In the genomic region with DNA sequence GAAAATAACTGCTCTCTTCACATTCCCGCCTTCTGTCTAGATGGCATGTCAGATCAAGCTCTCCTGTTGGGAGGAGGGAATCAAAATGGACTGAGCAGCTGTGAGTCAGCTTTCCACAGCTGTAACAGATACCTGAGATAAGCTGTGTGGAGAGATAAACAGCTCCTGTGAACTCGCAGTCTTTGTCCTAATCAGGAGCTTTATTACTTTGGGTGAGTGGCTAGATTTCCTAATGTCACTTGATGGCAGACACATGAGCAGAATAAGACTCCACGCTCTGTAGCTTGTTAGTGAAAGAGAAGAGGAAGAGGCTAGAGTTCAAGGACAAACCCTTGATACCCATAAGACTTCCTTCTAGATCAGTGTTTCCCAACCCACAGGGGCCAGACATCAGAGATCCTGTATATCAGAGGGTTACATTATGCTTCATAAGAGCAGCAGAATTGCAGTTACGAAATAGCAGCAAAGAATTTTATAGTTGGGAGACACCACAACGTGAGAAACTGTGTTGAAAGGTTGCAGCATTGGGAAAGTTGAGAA, we compare ENCODE assay signal across 21 mouse cellular contexts.
"Had no signal": no experiment of that assay in that cellular context is flagged by ENCODE, and none has a peak within 500 bp of the region (broad histone marks: within the 10 kb centered on the region; RNA-seq: fewer than 3 reads in every experiment).

No protein-coding gene starts in this region.

- H3K36me3 ChIP-seq: limb, embryonic 12.5 days; limb, embryonic 15.5 days; midbrain, embryonic 12.5 days; midbrain, embryonic 15.5 days; neural tube, embryonic 12.5 days; neural tube, embryonic 15.5 days had no signal

- DNase-seq: kidney, adult 2 months; kidney, postnatal 25 days; layer of hippocampus, postnatal 36 days; liver, postnatal 0 days; lung, embryonic 14.5 days; lung, postnatal 10 days; lung, postnatal 36 days; right cerebral cortex, postnatal 14 days; right cerebral cortex, postnatal 4 days; thymus, postnatal 25 days had no signal

- H3K27ac ChIP-seq: kidney, postnatal 0 days; left cerebral cortex, adult 2 months; limb, embryonic 12.5 days; limb, embryonic 15.5 days; liver, embryonic 14.5 days; midbrain, embryonic 12.5 days; midbrain, embryonic 15.5 days; neural tube, embryonic 12.5 days; neural tube, embryonic 15.5 days; stomach, postnatal 0 days had no signal

- H3K4me2 ChIP-seq: limb, embryonic 12.5 days; limb, embryonic 15.5 days; liver, embryonic 11.5 days; lung, embryonic 14.5 days; midbrain, embryonic 12.5 days; midbrain, embryonic 15.5 days; neural tube, embryonic 12.5 days; neural tube, embryonic 15.5 days had no signal

- H3K27me3 ChIP-seq: limb, embryonic 12.5 days; limb, embryonic 15.5 days; midbrain, embryonic 12.5 days; midbrain, embryonic 15.5 days; neural tube, embryonic 12.5 days; neural tube, embryonic 15.5 days had no signal

- H3K9ac ChIP-seq: limb, embryonic 12.5 days; limb, embryonic 15.5 days; liver, embryonic 14.5 days; liver, postnatal 0 days; lung, embryonic 14.5 days; midbrain, embryonic 12.5 days; midbrain, embryonic 15.5 days; neural tube, embryonic 12.5 days; neural tube, embryonic 15.5 days had no signal

- H3K9me3 ChIP-seq: limb, embryonic 12.5 days; limb, embryonic 15.5 days; midbrain, embryonic 12.5 days; midbrain, embryonic 15.5 days; neural tube, embryonic 12.5 days; neural tube, embryonic 15.5 days had no signal

- H3K4me1 ChIP-seq: limb, embryonic 12.5 days; midbrain, embryonic 12.5 days; midbrain, embryonic 15.5 days; neural tube, embryonic 12.5 days; neural tube, embryonic 15.5 days had no signal

- H3K4me3 ChIP-seq: left cerebral cortex, adult 2 months; limb, embryonic 12.5 days; limb, embryonic 15.5 days; midbrain, embryonic 12.5 days; midbrain, embryonic 15.5 days; neural tube, embryonic 12.5 days; neural tube, embryonic 15.5 days had no signal

- ATAC-seq: liver, postnatal 0 days; midbrain, embryonic 15.5 days had no signal
